Mouse (Mus musculus) ES-E14 (cell line): Measurements from ENCODE around the gene Chst12. TPM values are rescaled to one million over a fixed set of nuclear protein-coding genes. Genes with fewer than 3 reads are reported as not detected.

Source experiments
- DNase-seq: peaks from one replicate; pipeline ENCODE4 v3.0.0-alpha.2; 2013; ENCODE audit warnings: low read depth, low spot score
- H3K27ac ChIP-seq: 2 replicates; pipeline ENCODE4 v1.5.1; 2012; ENCODE audit warnings: low read depth, mild to moderate bottlenecking, low read length, moderate library complexity, mixed read lengths; ENCODE audit not compliant: poor library complexity, insufficient read depth, severe bottlenecking
- H3K36me3 ChIP-seq: 2 replicates; pipeline ENCODE4 v1.6.1; 2012; ENCODE audit warnings: mild to moderate bottlenecking, low read length, moderate library complexity, mixed read lengths; ENCODE audit not compliant: control insufficient read depth, poor library complexity, insufficient read depth, severe bottlenecking
- H3K4me1 ChIP-seq, 2 experiments: fragments of 150-350 bp in 1 of 2; sonication (generic) in 1 of 2; 2 replicates each; pipeline ENCODE4 v1.6.1; 2012; ENCODE audit warnings: low read length in 2 of 2, mild to moderate bottlenecking in 1 of 2, mixed read lengths in 1 of 2; ENCODE audit not compliant: control insufficient read depth in 2 of 2, insufficient read depth in 2 of 2, poor library complexity in 1 of 2
- H3K4me3 ChIP-seq, 2 experiments: fragments of 150-350 bp in 1 of 2; sonication (generic) in 1 of 2; 2 replicates each; pipeline ENCODE4 v1.5.1; 2012; ENCODE audit warnings: low read length in 2 of 2, low read depth in 1 of 2, mild to moderate bottlenecking in 1 of 2, mixed read lengths in 1 of 2; ENCODE audit not compliant: insufficient read depth in 1 of 2, poor library complexity in 1 of 2, severe bottlenecking in 1 of 2
- H3K9ac ChIP-seq: 2 replicates; pipeline ENCODE4 v1.6.1; 2012; ENCODE audit warnings: low read depth, mild to moderate bottlenecking, low read length, mixed read lengths; ENCODE audit not compliant: poor library complexity, insufficient read depth, severe bottlenecking
- H3K9me3 ChIP-seq: fragments of 150-350 bp; sonication (generic); 2 replicates; pipeline ENCODE4 v1.6.1; 2012; ENCODE audit warnings: low read depth, mild to moderate bottlenecking, low read length; ENCODE audit not compliant: control insufficient read depth, insufficient read depth
- CHD2 ChIP-seq: IDR thresholded peaks from 2 replicates; pipeline ENCODE4 v1.6.1; 2014; ENCODE audit warnings: mild to moderate bottlenecking, low read depth, low read length, inconsistent platforms
- HCFC1 ChIP-seq: IDR thresholded peaks from 2 replicates; pipeline ENCODE4 v1.6.1; 2012; ENCODE audit warnings: low read length, inconsistent platforms, borderline replicate concordance; ENCODE audit not compliant: insufficient read depth
- MAFK ChIP-seq: IDR thresholded peaks from 2 replicates; pipeline ENCODE4 v1.6.1; 2014; ENCODE audit warnings: mild to moderate bottlenecking, low read depth, low read length, inconsistent platforms; ENCODE audit not compliant: insufficient read depth
- ZC3H11A ChIP-seq: IDR thresholded peaks from 2 replicates; pipeline ENCODE4 v1.6.1; 2012; ENCODE audit warnings: low read depth, mild to moderate bottlenecking, inconsistent platforms, low read length, borderline replicate concordance
- ZNF384 ChIP-seq: IDR thresholded peaks from 2 replicates; pipeline ENCODE4 v1.6.1; 2012; ENCODE audit warnings: low read depth, low read length, inconsistent platforms
- in situ Hi-C, 2 experiments: fragments of 600-800 bp; cut with MboI; formaldehyde crosslinking; loops; one replicate each; pipeline ENCODE4 v1.15.1; 2025; ENCODE audit warnings: low sequenced_read_pairs in 2 of 2, inconsistent platforms in 1 of 2; ENCODE audit not compliant: unreplicated experiment in 2 of 2
- total RNA-seq: library from RNA; depleted of rRNA; stranded (reverse); fragments of 300-350 nt; gene quantifications from 2 replicates; pipeline ENCODE4 v1.2.3, GENCODE M21; 2012

The Chst12 gene
- total RNA-seq, 1 experiment = 34.8 TPM

GRCm38 (mm10) chr5:140513921-140514320, 8.6 kb downstream of the Chst12 start:
- Histone ChIP-seq H3K4me3 (no peak overlapping the region), H3K27ac (peak overlapping the region; percentile 48; the same call in 1 of the 2 replicates), H3K9me3 (no peaks in the 10 kb centered on the region), H3K36me3 (0 out of 2 replicates have a peak, but pooled peaks cover 5% of the 10 kb centered on the region), H3K4me1 (peaks cover 0 to 22% of the 10 kb centered on the region in 2 experiments; a peak in 2 of 4 replicates), H3K9ac (peak overlapping the region; percentile 20; the same call in 1 of the 2 replicates)
- TF ChIP-seq ZNF384 (no peak), ZC3H11A (no peak), MAFK (no peak), HCFC1 (no peak), CHD2 (no peak)
- DNase-seq = no peak
- in situ Hi-C loops = no loop called here

- peaks cover 0 to 21% of the 10 kb centered on the region in 2 experiments; a peak in 2 of 4 replicates for H3K4me1 ChIP-seq
- no peaks in the 10 kb centered on the region for H3K9me3 ChIP-seq
- DNase-seq = peak; percentile 69
Measured at GRCm38 (mm10) chr5:140514799-140515486, 9.6 kb downstream of the Chst12 start.

GRCm38 (mm10) chr5:140517159-140517920, 12.0 kb downstream of the Chst12 start:
- Histone ChIP-seq H3K4me1 (peaks cover 0 to 19% of the 10 kb centered on the region in 2 experiments; a peak in 2 of 4 replicates), H3K9ac (no peak overlapping the region), H3K4me3 (peak overlapping the region in 1 of 2 experiments; percentile 29; a peak in 2 of 4 replicates), H3K36me3 (no peaks in the 10 kb centered on the region), H3K27ac (no peak overlapping the region), H3K9me3 (no peaks in the 10 kb centered on the region)
- in situ Hi-C loops = no loop called here
- no peak for DNase-seq
- no peak for TF ChIP-seq MAFK
- no peak for TF ChIP-seq ZNF384
- no peak for TF ChIP-seq ZC3H11A
- no peak for TF ChIP-seq HCFC1
- TF ChIP-seq CHD2 = no peak

More at GRCm38 (mm10) chr5:140514799-140515486, 9.6 kb downstream of the Chst12 start:
- 0 out of 2 replicates have a peak, but pooled peaks cover 5% of the 10 kb centered on the region for H3K36me3 ChIP-seq
- TF ChIP-seq HCFC1 (no peak), CHD2 (no peak), ZC3H11A (no peak), ZNF384 (no peak), MAFK (no peak)
- in situ Hi-C loops = no loop called here
- no peak overlapping the region for H3K4me3 ChIP-seq
- H3K27ac ChIP-seq = peak overlapping the region; percentile 74
- no peak overlapping the region for H3K9ac ChIP-seq

GRCm38 (mm10) chr5:140517921-140518230, 12.5 kb downstream of the Chst12 start:
- H3K27ac ChIP-seq = no peak overlapping the region
- no peaks in the 10 kb centered on the region for H3K36me3 ChIP-seq
- no peak for DNase-seq
- peaks cover 0 to 18% of the 10 kb centered on the region in 2 experiments; a peak in 2 of 4 replicates for H3K4me1 ChIP-seq
- no peak overlapping the region for H3K4me3 ChIP-seq
- H3K9ac ChIP-seq = no peak overlapping the region
- in situ Hi-C loops = no loop called here
- TF ChIP-seq ZNF384 (no peak), HCFC1 (no peak), MAFK (no peak)
- no peaks in the 10 kb centered on the region for H3K9me3 ChIP-seq
